Mouse (Mus musculus) olfactory bulb, adult 2 months (tissue): Measurements from ENCODE around the gene Farp2.

ENCODE experiments used
- CTCF ChIP-seq: fragments of 200-500 bp; IDR thresholded peaks from 2 replicates; pipeline ENCODE4 v1.5.1; 2012; ENCODE audit warnings: low read depth, mild to moderate bottlenecking, low read length, moderate library complexity; ENCODE audit not compliant: insufficient read depth
- POLR2A ChIP-seq: fragments of 200-500 bp; IDR thresholded peaks from 2 replicates; pipeline ENCODE4 v1.6.1; 2012; ENCODE audit warnings: mild to moderate bottlenecking, low read depth, low read length, moderate library complexity; ENCODE audit not compliant: insufficient read depth

DNA sequence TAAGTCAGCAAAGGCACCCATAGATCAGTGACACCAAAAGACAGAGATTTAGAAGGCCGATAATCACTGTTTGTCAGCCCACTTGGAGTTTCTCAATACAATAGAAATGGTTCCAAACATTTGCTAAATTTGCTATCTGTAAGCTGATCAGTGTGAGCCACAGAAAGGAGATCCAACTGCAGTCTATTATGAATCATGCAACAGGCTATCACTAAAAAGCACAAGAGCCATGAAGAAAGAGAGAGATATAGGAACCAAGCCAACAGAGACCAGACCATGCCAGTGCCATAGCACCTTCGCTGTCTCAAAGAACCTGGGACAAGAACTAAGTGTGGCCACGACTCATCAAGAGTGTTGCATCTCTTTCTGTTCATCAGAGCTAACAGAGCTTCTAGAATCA lies 36.2 kb upstream of the Farp2 start:
- TF ChIP-seq POLR2A (no peak), CTCF (no peak)
